Mouse (Mus musculus) brain, embryonic 18.5 days (tissue): ENCODE measurements around the gene Reep6.
A peak's percentile ranks its signal among the peaks of the same experiment; 100 is the strongest.

Experiments
- DNase-seq: peaks from one replicate; pipeline ENCODE4 v3.0.0-alpha.2; 2012; ENCODE audit warnings: low read depth, low spot score

Reep6 gene

GRCm38 (mm10) chr10:80352727-80353126 is 23.0 kb downstream of the Reep6 start:
- DNase-seq = no peak

DNA sequence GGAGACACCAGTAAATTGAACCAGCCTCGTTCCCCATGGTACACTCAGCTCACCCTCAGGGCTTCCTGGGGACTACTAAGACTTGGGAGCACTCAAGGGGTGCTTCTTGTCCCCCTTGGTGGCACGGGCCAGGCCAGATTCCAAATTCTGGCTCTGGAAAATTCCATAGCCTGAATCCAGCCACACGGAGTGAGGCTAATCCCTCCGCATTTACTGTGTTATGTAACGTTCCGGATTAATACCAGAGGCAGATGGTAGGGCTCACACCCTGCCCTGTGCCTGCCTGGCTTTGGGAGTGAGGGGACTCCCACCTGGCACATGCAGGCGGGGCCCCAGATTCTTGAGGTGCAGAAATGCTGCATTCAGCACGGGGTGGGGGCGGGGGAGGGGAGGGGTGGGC is 25.7 kb downstream of the Reep6 start:
- DNase-seq = no peak

DNA sequence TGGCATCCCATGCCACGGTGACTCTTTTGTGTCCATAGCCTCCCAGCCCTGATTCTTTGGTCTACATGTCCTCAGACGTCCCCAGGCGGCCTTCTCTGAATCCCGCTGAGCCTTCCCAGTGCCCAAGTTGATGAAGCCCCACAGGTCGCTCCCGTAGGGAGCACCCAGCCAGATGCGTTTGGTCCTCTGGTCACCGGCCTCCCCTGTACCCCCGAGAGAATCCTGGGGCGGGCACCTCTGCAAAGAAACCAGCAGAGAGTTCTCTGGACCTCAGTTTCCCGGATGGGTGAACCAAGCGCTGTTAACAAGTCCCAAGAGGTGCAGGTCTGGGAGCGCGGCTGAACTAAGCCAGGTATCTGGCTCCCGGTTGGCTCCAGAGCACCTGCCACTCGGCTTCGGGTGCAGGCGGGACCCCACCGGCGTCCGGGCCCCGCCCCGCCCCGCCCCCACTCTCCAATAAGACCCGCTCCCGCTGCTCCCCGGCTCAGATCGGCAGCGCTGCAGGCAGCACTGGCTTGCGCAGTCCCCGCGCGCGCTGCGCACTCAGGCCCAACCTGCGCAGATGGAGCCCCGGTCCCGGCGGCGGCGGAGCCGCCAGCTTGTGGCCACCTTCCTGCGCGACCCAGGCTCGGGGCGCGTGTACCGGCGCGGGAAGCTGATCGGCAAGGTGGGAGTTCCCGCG is 26.4 kb downstream of the Reep6 start, which contains the start of gene Plk5:
Gene Plk5, plus strand, starts transcription at position 459 of the 682 bp plus-strand sequence.
- no peak for DNase-seq

GRCm38 (mm10) chr10:80356737-80357136 is 27.0 kb downstream of the Reep6 start:
- DNase-seq = no peak

- DNase-seq = no peak
Measured at GRCm38 (mm10) chr10:80357336-80357735, 27.6 kb downstream of the Reep6 start.

- no peak for DNase-seq
Measured at GRCm38 (mm10) chr10:80357994-80358639, 28.4 kb downstream of the Reep6 start.

DNA sequence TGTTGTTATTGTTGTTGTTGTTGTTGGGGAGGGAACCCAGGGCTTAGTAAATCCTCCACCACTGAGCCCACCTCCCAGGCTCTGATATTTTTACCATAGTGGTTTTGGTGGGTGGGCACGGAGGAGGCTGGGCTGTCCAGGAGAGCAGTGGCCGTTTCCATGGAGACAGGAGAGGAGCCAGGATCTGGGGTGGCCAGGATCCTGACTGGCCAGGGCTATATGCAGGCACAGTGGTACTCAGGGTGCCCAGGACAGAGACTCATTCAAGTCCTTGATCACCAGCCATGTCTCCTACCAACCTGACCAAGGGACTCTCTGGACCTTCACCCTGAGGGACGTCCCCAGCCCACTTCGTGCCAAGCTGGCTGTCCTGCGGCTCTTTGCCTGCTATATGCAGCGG is 34.0 kb downstream of the Reep6 start:
- no peak for DNase-seq

DNA sequence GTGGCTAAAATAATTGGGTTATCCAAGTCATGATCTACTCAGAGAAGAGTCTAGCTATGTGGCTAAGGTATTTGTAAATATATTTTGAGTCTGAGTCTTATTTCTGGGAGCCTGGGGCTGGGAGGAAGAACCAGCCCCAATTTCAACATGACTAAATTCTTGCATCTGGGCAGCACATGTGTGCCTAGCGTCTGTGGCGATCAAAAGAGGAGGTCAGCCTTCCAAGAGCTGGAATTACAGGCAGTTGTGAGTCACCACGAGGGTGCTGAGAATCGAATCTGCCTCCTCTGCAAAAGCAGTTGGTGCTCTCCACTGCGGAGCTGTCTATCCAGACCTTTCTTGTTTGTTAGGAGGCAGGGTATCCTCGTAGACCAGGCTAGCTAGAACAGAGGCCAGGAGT is 36.0 kb downstream of the Reep6 start:
- no peak for DNase-seq

DNA sequence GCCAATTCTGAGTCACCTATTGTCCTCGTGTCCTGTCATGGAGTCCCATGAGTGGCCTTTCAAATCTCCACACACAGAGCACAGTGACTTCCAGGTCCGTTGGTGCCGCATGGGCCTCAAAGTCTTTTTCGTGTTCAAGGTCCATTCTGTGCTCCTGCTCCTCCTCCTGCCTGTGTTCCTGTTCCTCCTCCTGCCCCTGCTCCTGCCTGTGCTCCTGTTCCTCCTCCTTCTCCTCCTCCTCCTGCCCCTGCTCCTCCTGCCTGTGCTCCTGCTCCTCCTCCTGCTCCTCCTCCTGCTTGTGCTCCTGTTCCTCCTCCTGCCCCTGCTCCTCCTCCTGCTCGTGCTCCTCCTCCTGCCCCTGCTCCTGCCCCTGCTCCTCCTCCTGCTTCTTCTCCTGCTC is 38.2 kb downstream of the Reep6 start:
- DNase-seq = no peak

DNA sequence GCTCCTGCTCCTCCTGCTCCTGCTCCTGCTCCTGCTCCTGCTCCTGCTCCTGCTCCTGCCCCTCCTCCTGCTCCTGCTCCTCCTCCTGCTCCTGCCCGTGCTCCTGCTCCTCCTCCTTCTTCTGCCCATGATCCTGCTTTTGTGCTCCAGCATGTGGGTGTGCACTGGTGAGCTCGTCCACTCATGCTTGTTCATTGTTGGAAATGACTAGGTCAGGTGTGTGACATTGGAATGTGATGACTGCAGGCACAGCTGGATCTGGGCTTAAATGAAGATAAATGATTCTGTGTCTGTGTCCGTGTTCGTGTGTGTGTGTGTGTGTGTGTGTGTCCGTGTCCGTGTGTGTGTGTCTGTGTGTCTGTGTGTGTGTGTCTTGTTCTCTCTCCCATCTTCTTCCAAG is 38.6 kb downstream of the Reep6 start:
- no peak for DNase-seq

GRCm38 (mm10) chr10:80369995-80370747 is 40.4 kb downstream of the Reep6 start:
- DNase-seq = no peak

DNA sequence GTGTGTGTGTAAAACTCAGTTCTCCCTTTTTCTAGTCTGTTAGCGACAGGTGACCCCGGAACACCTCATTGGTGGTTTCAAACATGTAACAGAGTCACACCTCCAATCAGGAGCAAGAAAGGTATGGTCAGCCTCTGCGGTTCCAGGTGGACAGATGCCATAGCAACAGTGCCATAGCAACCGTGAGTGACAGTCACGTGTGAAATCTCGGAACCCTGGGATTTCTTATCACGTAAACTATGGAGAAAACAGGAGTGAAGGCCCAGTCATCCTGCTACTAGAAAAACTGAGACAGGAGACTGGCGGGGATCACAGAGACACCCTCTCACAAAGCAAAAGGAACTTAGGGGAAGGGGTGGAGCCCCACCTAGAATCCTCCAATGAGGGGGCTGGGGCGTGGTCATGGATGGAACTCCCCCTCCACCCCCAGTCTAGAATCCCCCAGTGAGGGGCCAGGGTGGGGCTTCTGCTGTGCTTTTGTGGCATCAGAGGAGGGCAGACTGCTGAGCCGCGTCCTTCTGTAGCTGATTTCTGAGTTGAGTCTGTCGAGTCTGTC is 41.7 kb downstream of the Reep6 start:
- peak; percentile 67 for DNase-seq

DNA sequence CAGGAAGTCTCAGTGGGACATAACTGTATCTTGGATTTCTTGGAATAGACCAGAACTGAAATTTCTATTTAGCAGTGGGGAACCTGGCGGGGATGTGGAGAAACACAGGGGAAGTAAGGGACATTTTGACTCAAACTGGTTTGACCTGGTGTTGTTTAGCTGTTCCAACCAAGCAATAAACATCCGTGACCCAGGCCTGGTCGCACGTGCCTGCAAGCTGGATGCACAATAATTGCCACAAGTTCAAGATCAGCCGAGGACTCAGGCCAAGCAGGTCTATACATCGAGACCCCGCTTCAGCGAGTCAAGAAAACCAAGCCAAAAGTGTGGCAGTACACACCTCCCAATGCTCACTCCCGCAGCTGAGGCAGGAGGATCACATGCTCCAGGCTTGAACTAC is 42.2 kb downstream of the Reep6 start:
- DNase-seq = no peak

DNA sequence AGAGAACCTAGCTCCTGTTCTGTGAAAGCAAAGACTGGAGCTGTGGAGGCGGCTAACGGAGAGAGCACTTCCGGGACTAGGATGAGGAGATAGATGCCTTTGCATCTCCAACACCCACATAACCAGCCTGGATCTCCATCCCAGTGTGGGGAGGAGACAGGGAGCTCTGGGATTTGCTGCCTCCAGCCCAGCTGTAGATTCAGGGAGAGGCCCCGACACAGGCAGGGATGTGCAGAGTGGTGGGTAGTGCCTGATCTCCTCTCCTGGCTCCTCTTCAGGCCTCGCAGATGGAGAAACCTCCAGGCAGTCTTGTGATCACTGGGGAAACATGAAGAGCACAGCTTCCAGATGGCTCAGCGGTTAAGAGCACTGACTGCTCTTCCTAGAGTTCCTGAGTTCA is 43.0 kb downstream of the Reep6 start:
- no peak for DNase-seq

DNA sequence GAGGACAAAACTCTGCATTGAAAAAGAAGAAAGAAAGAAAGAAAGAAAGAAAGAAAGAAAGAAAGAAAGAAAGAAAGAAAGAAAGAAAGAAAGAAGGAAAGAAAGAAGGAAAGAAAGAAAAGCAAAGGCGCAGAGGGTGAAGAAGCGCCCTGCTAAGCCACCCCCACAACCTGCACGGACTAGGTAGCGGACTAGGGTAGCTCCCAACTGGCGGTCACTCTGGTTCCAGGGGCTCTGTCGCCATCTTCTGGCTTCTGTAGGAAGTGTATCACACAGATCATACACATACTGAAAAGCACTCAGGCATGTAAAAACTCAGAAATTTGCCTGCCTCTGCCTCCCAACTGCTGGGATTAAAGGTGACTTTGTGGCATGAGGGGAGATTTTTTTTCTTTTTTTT is 44.3 kb downstream of the Reep6 start:
- no peak for DNase-seq

DNA sequence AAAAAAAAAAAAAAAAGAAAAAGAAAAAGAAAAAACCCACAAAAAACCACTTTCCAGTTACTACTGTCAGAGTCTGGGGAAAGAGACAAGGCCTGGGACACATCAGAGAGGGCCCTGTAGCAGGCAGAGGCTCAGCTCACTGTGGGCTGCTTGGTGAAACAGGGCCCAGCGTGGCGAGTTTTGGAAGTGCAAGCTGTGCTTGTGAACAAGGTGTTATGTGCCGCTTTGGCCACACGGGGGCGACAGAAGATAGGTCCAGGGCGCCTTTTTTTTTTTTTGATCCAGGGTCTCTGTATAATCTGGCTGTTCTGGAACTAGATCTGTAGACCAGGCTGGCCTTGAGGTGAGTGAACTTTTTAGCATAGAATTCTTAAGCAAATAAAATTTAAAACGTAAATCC is 46.4 kb downstream of the Reep6 start:
- no peak for DNase-seq

DNA sequence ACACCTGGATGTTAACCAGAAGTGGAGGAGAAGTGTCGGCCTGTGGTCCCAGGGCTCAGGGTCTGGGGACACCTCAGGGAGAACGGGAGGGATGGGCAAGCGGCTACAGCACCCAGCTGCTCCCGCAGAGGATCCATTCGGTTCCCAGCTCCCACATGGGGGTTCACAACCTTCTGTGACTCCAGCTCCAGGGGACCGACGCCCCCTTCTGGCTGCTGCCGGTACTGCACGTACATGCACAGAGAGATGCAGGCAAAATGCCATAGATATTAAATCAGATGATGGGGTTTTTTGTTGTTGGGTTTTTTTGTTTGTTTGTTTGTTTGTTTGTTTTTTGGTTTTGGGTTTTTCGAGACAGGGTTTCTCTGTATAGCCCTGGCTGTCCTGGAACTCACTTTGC is 48.0 kb downstream of the Reep6 start:
- DNase-seq = no peak

- no peak for DNase-seq
Measured at GRCm38 (mm10) chr10:80382641-80383365, 53.0 kb downstream of the Reep6 start.

- DNase-seq = no peak
Measured at GRCm38 (mm10) chr10:80383431-80383830, 53.7 kb downstream of the Reep6 start.

DNA sequence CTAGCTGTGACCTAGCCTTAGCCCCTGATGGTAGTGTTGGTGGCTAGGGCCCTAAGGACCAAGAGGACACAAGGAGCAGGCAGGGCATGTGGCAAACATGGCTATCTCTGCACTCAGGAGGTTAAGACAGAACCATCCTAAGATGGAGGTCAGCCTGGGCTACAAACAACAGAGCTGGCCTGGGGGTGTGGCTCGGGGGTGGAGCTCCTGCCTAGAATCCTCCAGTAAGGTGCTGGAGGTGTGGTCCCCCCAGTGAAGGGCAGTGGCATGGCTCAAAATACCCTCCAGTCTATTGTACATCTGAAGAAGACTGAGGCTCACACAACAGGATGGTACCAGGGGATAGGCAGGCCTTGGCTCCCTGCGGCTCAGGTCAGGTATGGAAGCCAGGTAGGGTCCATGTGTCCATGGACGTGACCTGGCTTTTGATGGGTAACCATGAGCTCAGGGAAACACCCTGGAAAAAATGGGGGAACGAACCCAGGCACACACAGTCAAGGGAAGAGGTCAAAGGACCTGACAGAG is 54.4 kb downstream of the Reep6 start:
- no peak for DNase-seq

GRCm38 (mm10) chr10:80384709-80385108 is 55.0 kb downstream of the Reep6 start:
- no peak for DNase-seq

DNA sequence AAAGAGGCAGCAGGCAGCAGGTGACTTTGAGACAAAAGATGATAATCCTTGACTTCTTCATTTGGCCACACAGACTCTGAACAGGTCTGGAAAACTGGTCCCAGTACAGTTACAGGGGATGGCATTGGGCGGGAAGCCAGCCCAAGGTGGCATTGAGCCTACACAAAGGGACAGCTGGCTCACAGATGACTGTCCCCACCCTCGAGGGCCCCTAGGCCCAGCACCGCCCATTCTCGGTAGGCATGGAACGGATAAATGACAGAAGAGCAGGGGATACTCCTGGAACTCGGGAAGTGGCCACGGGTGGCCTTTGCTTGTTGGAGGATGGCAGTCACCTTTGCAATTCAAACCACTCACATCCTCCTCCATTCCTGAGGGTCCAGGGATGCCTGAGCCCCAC is 55.6 kb downstream of the Reep6 start:
- DNase-seq = no peak
